Mouse (Mus musculus): ENCODE measurements at regions not wholly inside any gene's neighbourhood (a gene's known extent, or its start where the extent isn't known, plus 50 kb on each side); places are given as distances from the start of the nearest gene placed in this dataset.

DNA sequence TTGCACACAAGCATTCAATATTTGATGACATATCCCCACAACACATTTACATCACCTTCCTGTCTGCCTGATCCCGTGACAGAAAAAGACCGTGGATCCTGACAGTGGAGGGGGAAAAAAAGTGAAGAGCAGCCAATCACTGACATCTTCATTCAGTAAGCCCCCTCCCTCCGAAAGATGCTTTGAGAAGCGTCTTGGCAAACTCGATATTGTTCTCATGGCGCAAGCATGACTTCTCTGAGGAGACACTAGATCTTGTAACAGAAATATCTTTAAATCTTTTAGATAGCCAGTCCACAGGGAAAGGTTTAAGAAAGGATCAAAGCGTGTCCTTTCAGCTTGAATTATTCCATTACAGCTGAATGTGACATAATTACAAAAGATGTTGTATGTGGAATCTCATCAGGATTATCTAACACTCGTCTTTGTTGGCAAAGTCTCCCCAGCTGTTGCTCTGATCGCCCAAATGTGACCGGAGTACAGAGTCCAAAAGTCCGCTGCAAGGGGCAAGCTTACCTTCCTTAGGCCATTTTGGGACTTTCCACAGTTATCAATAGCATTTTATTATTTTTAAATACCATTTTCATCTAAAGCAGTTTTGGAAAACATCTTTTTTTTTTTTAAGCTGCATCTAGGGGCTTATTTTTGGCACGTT is 95.8 kb upstream of the Pitx2 start:
- Histone ChIP-seq H3K4me1 (ENCODE audit: control insufficient read depth in 2 of 2, insufficient read depth in 2 of 2, low read length in 2 of 2) (no peaks in the 10 kb centered on the region), H3K27me3 (ENCODE audit: control insufficient read depth, insufficient read depth, low read length) (no peaks in the 10 kb centered on the region), H3K9me3 (ENCODE audit: control insufficient read depth, low read length) (no peaks in the 10 kb centered on the region), H3K27ac (replicated peaks in 1 of 2; ENCODE audit: control insufficient read depth in 1 of 2, insufficient read depth in 1 of 2, low read depth in 2 of 2, low read length in 2 of 2) (no peak overlapping the region), H3K4me2 (ENCODE audit: low read length) (no peak overlapping the region), H3K9ac (ENCODE audit: low read length) (no peak overlapping the region), H3K4me3 (ENCODE audit: control insufficient read depth in 1 of 2, insufficient read depth in 1 of 2, low read depth in 1 of 2, low read length in 2 of 2) (no peak overlapping the region), H3K36me3 (ENCODE audit: control insufficient read depth, insufficient read depth, low read length) (no peaks in the 10 kb centered on the region)
- no peak for ATAC-seq (ENCODE audit: insufficient number of reproducible peaks, insufficient read depth, low FRiP score, low read depth)
- WGBS = 83% methylated on average over 12 of the region's 12 CpGs

DNA sequence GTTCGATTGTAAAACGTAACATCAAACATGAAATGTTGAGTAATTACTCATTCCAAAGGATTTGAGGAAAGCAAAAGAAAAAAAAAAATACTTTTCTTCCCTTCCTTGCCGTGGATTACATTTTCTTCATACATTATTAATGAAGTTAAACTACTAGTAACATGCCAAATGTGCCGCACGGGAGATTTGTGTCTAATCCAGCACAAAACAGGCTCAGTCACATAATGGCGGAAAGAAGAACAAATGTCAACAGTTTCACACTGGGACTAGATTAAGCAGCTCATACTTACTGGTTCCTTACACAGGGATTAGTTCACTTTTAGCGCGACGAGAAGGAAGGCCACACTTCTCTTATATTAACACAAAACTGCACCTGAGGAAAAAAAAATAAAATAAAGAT is 94.9 kb upstream of the Pitx2 start:
- 88% methylated on average over 9 of the region's 9 CpGs for WGBS
- H3K27ac ChIP-seq (replicated peaks in 1 of 2; ENCODE audit: control insufficient read depth in 1 of 2, insufficient read depth in 1 of 2, low read depth in 2 of 2, low read length in 2 of 2) = no peak overlapping the region
- no peaks in the 10 kb centered on the region for H3K4me1 ChIP-seq (ENCODE audit: control insufficient read depth in 2 of 2, insufficient read depth in 2 of 2, low read length in 2 of 2)
- no peaks in the 10 kb centered on the region for H3K9me3 ChIP-seq (ENCODE audit: control insufficient read depth, low read length)
- H3K36me3 ChIP-seq (ENCODE audit: control insufficient read depth, insufficient read depth, low read length) = no peaks in the 10 kb centered on the region
- no peak overlapping the region for H3K4me2 ChIP-seq (ENCODE audit: low read length)
- ATAC-seq (ENCODE audit: insufficient number of reproducible peaks, insufficient read depth, low FRiP score, low read depth) = no peak
- no peak overlapping the region for H3K4me3 ChIP-seq (ENCODE audit: control insufficient read depth in 1 of 2, insufficient read depth in 1 of 2, low read depth in 1 of 2, low read length in 2 of 2)
- no peak overlapping the region for H3K9ac ChIP-seq (ENCODE audit: low read length)
- H3K27me3 ChIP-seq (ENCODE audit: control insufficient read depth, insufficient read depth, low read length) = no peaks in the 10 kb centered on the region

DNA sequence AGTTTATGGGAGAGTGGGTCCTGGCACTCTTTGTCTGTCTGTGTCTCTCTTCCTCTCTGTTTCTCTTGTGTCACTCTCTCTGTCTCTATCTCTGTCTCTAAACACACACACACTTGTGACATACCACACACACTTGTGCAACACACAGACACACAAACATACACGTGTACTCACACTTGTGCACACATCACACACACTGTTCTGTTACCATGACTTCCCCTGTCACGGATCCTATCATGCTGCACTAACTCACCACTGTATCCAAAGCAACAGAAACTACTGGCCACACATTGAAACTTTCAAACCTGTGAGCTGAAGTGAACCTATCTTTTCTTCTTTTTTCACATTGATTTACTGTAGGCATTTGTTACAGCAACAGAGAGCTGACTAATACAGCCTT is 93.5 kb upstream of the Pitx2 start:
- 75% methylated on average over 2 of the region's 2 CpGs for WGBS
- H3K36me3 ChIP-seq (ENCODE audit: control insufficient read depth, insufficient read depth, low read length) = no peaks in the 10 kb centered on the region
- H3K27me3 ChIP-seq (ENCODE audit: control insufficient read depth, insufficient read depth, low read length) = no peaks in the 10 kb centered on the region
- H3K4me2 ChIP-seq (ENCODE audit: low read length) = no peak overlapping the region
- H3K9ac ChIP-seq (ENCODE audit: low read length) = no peak overlapping the region
- H3K27ac ChIP-seq (replicated peaks in 1 of 2; ENCODE audit: control insufficient read depth in 1 of 2, insufficient read depth in 1 of 2, low read depth in 2 of 2, low read length in 2 of 2) = no peak overlapping the region
- H3K4me3 ChIP-seq (ENCODE audit: control insufficient read depth in 1 of 2, insufficient read depth in 1 of 2, low read depth in 1 of 2, low read length in 2 of 2) = no peak overlapping the region
- no peak for ATAC-seq (ENCODE audit: insufficient number of reproducible peaks, insufficient read depth, low FRiP score, low read depth)
- no peaks in the 10 kb centered on the region for H3K4me1 ChIP-seq (ENCODE audit: control insufficient read depth in 2 of 2, insufficient read depth in 2 of 2, low read length in 2 of 2)
- no peaks in the 10 kb centered on the region for H3K9me3 ChIP-seq (ENCODE audit: control insufficient read depth, low read length)

DNA sequence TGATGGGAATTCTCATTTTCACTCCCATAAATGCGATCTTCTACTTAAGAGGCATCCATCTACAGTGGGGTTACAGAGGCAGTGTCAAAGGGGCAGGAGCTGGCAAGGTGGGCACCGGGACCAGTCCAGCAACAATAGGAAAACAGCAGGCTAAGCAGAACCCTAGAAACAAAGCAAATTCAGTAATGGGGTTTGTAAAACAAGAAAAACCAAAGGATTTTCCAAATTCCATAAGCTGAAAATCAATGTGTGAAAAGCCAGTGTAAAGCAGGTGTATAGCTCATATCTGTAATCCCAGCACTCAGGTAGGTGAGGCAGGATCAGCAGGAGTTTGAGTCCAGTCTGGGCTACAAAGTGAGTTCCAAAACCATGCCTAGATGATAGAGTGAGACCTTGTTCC is 69.2 kb upstream of the Pitx2 start:
- Histone ChIP-seq H3K27ac (replicated peaks in 1 of 2; ENCODE audit: control insufficient read depth in 1 of 2, insufficient read depth in 1 of 2, low read depth in 2 of 2, low read length in 2 of 2) (no peak overlapping the region), H3K4me1 (ENCODE audit: control insufficient read depth in 2 of 2, insufficient read depth in 2 of 2, low read length in 2 of 2) (peaks cover 2 to 8% of the 10 kb centered on the region in 2 experiments; a peak in 1 of 4 replicates), H3K27me3 (ENCODE audit: control insufficient read depth, insufficient read depth, low read length) (no peaks in the 10 kb centered on the region), H3K9ac (ENCODE audit: low read length) (no peak overlapping the region), H3K4me2 (ENCODE audit: low read length) (no peak overlapping the region), H3K9me3 (ENCODE audit: control insufficient read depth, low read length) (no peaks in the 10 kb centered on the region), H3K4me3 (ENCODE audit: control insufficient read depth in 1 of 2, insufficient read depth in 1 of 2, low read depth in 1 of 2, low read length in 2 of 2) (no peak overlapping the region), H3K36me3 (ENCODE audit: control insufficient read depth, insufficient read depth, low read length) (no peaks in the 10 kb centered on the region)
- no peak for ATAC-seq (ENCODE audit: insufficient number of reproducible peaks, insufficient read depth, low FRiP score, low read depth)
- WGBS = 86% methylated on average over 2 of the region's 2 CpGs

DNA sequence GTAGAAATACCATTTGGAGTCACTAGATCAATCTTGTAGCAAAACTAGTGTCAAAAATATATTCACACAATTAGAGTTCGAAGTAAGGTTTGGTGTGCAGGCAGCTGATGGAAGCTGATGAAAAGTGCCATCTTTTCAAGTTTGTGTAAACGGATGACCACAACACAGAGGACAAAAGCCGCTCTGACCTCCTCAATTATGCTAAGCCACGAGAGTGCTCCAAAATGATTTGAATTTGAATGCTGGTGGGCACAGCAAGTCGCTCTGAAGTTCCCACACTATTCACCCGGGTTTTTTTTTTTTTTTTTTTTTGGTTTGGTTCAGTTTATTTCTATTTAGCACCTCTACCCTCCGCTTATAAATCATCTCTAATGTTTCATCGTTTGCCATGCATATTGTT is 68.5 kb upstream of the Pitx2 start:
- H3K9me3 ChIP-seq (ENCODE audit: control insufficient read depth, low read length) = no peaks in the 10 kb centered on the region
- no peak for ATAC-seq (ENCODE audit: insufficient number of reproducible peaks, insufficient read depth, low FRiP score, low read depth)
- no peaks in the 10 kb centered on the region for H3K27me3 ChIP-seq (ENCODE audit: control insufficient read depth, insufficient read depth, low read length)
- WGBS = 81% methylated on average over 8 of the region's 8 CpGs
- H3K9ac ChIP-seq (ENCODE audit: low read length) = no peak overlapping the region
- H3K36me3 ChIP-seq (ENCODE audit: control insufficient read depth, insufficient read depth, low read length) = no peaks in the 10 kb centered on the region
- no peak overlapping the region for H3K27ac ChIP-seq (replicated peaks in 1 of 2; ENCODE audit: control insufficient read depth in 1 of 2, insufficient read depth in 1 of 2, low read depth in 2 of 2, low read length in 2 of 2)
- H3K4me2 ChIP-seq (ENCODE audit: low read length) = no peak overlapping the region
- no peak overlapping the region for H3K4me3 ChIP-seq (ENCODE audit: control insufficient read depth in 1 of 2, insufficient read depth in 1 of 2, low read depth in 1 of 2, low read length in 2 of 2)
- peaks cover 2 to 8% of the 10 kb centered on the region in 2 experiments; a peak in 1 of 4 replicates for H3K4me1 ChIP-seq (ENCODE audit: control insufficient read depth in 2 of 2, insufficient read depth in 2 of 2, low read length in 2 of 2)

DNA sequence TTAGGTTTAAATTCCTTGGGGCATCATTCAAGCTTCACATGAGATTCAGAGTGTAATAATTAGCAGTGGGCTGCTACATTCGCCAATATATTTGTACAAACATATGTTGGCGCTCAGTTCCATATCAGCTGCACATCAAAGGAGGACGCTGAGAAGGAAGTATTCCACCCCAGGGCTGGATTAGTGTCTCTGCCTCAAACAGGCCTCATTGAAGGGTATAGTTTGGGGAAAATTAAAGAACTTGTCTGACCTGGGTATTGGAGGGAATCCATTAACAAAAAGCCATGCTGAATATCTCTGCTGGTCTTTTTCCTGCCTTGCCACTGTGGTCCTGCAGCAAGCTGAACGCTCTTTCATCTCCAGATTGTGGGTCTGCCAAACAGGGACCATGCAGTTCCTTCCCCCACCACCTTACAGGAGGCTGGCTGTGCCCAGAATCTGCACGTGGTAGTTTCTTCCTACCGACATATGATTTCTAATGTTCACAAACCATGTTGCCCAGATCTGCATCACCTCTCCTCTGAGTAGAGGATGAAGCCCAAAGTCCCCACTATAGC is 67.7 kb upstream of the Pitx2 start:
- Histone ChIP-seq H3K9me3 (ENCODE audit: control insufficient read depth, low read length) (no peaks in the 10 kb centered on the region), H3K27me3 (ENCODE audit: control insufficient read depth, insufficient read depth, low read length) (no peaks in the 10 kb centered on the region), H3K9ac (ENCODE audit: low read length) (no peak overlapping the region), H3K27ac (replicated peaks in 1 of 2; ENCODE audit: control insufficient read depth in 1 of 2, insufficient read depth in 1 of 2, low read depth in 2 of 2, low read length in 2 of 2) (no peak overlapping the region), H3K4me1 (ENCODE audit: control insufficient read depth in 2 of 2, insufficient read depth in 2 of 2, low read length in 2 of 2) (peaks cover 2 to 8% of the 10 kb centered on the region in 2 experiments; a peak in 1 of 4 replicates), H3K4me2 (ENCODE audit: low read length) (no peak overlapping the region), H3K4me3 (ENCODE audit: control insufficient read depth in 1 of 2, insufficient read depth in 1 of 2, low read depth in 1 of 2, low read length in 2 of 2) (no peak overlapping the region), H3K36me3 (ENCODE audit: control insufficient read depth, insufficient read depth, low read length) (no peaks in the 10 kb centered on the region)
- WGBS = 70% methylated on average over 6 of the region's 6 CpGs
- no peak for ATAC-seq (ENCODE audit: insufficient number of reproducible peaks, insufficient read depth, low FRiP score, low read depth)

All from heart, embryonic 14.5 days (tissue).